Mouse (Mus musculus) layer of hippocampus, adult 11-12 months (tissue): ENCODE results near the gene Grn.
A peak's percentile ranks its signal among the peaks of the same experiment; 100 is the strongest.
"Not testable (repeated sequence)": the region's sequence is repeated elsewhere in the genome, so short reads cannot be mapped to it uniquely, and the experiment has no call there.

Source experiments
- DNase-seq: peaks from one replicate; pipeline ENCODE4 v3.0.0; 2022; ENCODE audit warnings: low spot score

The Grn gene

GRCm38 (mm10) chr11:102430121-102431017 lies at the start of gene Grn:
Grn (plus strand) TSS chr11:102430315.
- peak; percentile 95 for DNase-seq

GRCm38 (mm10) chr11:102381341-102382100 lies 48.6 kb upstream of the Grn start:
- DNase-seq, result no peak

GRCm38 (mm10) chr11:102382794-102383193 lies 47.3 kb upstream of the Grn start:
- no peak for DNase-seq

GRCm38 (mm10) chr11:102383365-102384136 lies 46.6 kb upstream of the Grn start:
- peak; percentile 6 for DNase-seq

- DNase-seq, result peak; percentile 43
Observed at GRCm38 (mm10) chr11:102384418-102384817, 45.7 kb upstream of the Grn start.

- DNase-seq, result no peak
Observed at GRCm38 (mm10) chr11:102385075-102385474, 45.0 kb upstream of the Grn start.

- no peak for DNase-seq
Observed at GRCm38 (mm10) chr11:102386121-102386520, 44.0 kb upstream of the Grn start.

GRCm38 (mm10) chr11:102389436-102389835 lies 40.7 kb upstream of the Grn start:
- not testable (repeated sequence) for DNase-seq

- DNase-seq, result no peak
Observed at GRCm38 (mm10) chr11:102392441-102393237, 37.5 kb upstream of the Grn start.

GRCm38 (mm10) chr11:102393238-102393634 lies 36.9 kb upstream of the Grn start, which contains the start of gene Rundc3a:
Rundc3a (plus strand) TSS chr11:102393403.
- DNase-seq, result peak; percentile 94

- DNase-seq, result peak; percentile 54
Observed at GRCm38 (mm10) chr11:102393719-102394420, 36.2 kb upstream of the Grn start.

GRCm38 (mm10) chr11:102394421-102395124 lies 35.5 kb upstream of the Grn start:
- no peak for DNase-seq

GRCm38 (mm10) chr11:102395250-102395649 lies 34.9 kb upstream of the Grn start:
- peak; percentile 21 for DNase-seq

- DNase-seq, result no peak
Observed at GRCm38 (mm10) chr11:102396263-102396662, 33.9 kb upstream of the Grn start.

- DNase-seq, result peak; percentile 46
Observed at GRCm38 (mm10) chr11:102396671-102397141, 33.4 kb upstream of the Grn start.

GRCm38 (mm10) chr11:102398007-102398825 lies 31.9 kb upstream of the Grn start:
- peak; percentile 74 for DNase-seq

GRCm38 (mm10) chr11:102399107-102399506 lies 31.0 kb upstream of the Grn start:
- no peak for DNase-seq

GRCm38 (mm10) chr11:102399610-102400072 lies 30.5 kb upstream of the Grn start:
- no peak for DNase-seq
